Mouse (Mus musculus): Measurements from ENCODE around the gene Sipa1l1. TPM values are rescaled to one million over a fixed set of nuclear protein-coding genes. Genes with fewer than 3 reads are reported as not detected.

Sipa1l1 gene
- total and polyA plus RNA-seq, 2 experiments from 2014 or later: 8.2 to 22.9 TPM

- no peak for TF ChIP-seq CTCF (IDR thresholded peaks at IDR 0.05; ENCODE audit: low read depth)
- ATAC-seq (no peak), DNase-seq (ENCODE audit: low spot score) (no peak)
- Histone ChIP-seq H3K4me3 (ENCODE audit: low read length) (no peak overlapping the region), H3K27me3 (ENCODE audit: insufficient read depth, low read length) (no peaks in the 10 kb centered on the region), H3K36me3 (ENCODE audit: insufficient read depth, low read length) (no peaks in the 10 kb centered on the region), H3K9me3 (ENCODE audit: low read length) (no peaks in the 10 kb centered on the region), H3K4me2 (ENCODE audit: low read depth, low read length) (no peak overlapping the region), H3K4me1 (ENCODE audit: insufficient read depth, low read length) (peaks cover 4% of the 10 kb centered on the region; the same call in 1 of the 2 replicates), H3K9ac (replicated peaks; ENCODE audit: low read length) (no peak overlapping the region), H3K27ac (no peak overlapping the region)
- 50% methylated on average over 5 of the region's 5 CpGs for WGBS
Measured at GRCm38 (mm10) chr12:82369402-82370160, 200.5 kb downstream of the Sipa1l1 start.

GRCm38 (mm10) chr12:82371266-82371665 lies 202.1 kb downstream of the Sipa1l1 start:
- Histone ChIP-seq H3K9me3 (ENCODE audit: low read length) (no peaks in the 10 kb centered on the region), H3K4me3 (ENCODE audit: low read length) (no peak overlapping the region), H3K4me1 (ENCODE audit: insufficient read depth, low read length) (peaks cover 4% of the 10 kb centered on the region; the same call in 1 of the 2 replicates), H3K36me3 (ENCODE audit: insufficient read depth, low read length) (no peaks in the 10 kb centered on the region), H3K27ac (no peak overlapping the region), H3K4me2 (ENCODE audit: low read depth, low read length) (no peak overlapping the region), H3K27me3 (ENCODE audit: insufficient read depth, low read length) (no peaks in the 10 kb centered on the region), H3K9ac (replicated peaks; ENCODE audit: low read length) (no peak overlapping the region)
- DNase-seq (ENCODE audit: low spot score) (no peak), ATAC-seq (no peak)
- WGBS: 79% methylated on average over 3 of the region's 3 CpGs
- no peak for TF ChIP-seq CTCF (IDR thresholded peaks at IDR 0.05; ENCODE audit: low read depth)

GRCm38 (mm10) chr12:82374020-82374419 lies 204.9 kb downstream of the Sipa1l1 start:
- Histone ChIP-seq H3K9me3 (ENCODE audit: low read length) (no peaks in the 10 kb centered on the region), H3K4me3 (ENCODE audit: low read length) (no peak overlapping the region), H3K27me3 (ENCODE audit: insufficient read depth, low read length) (no peaks in the 10 kb centered on the region), H3K4me1 (ENCODE audit: insufficient read depth, low read length) (no peaks in the 10 kb centered on the region), H3K4me2 (ENCODE audit: low read depth, low read length) (no peak overlapping the region), H3K9ac (replicated peaks; ENCODE audit: low read length) (no peak overlapping the region), H3K36me3 (ENCODE audit: insufficient read depth, low read length) (no peaks in the 10 kb centered on the region), H3K27ac (peak overlapping the region; percentile 51; the same call in 1 of the 2 replicates)
- TF ChIP-seq CTCF (IDR thresholded peaks at IDR 0.05; ENCODE audit: low read depth): no peak
- DNase-seq (ENCODE audit: low spot score) (peak; percentile 53), ATAC-seq (peak; percentile 70)

GRCm38 (mm10) chr12:82382932-82383331 lies 213.8 kb downstream of the Sipa1l1 start:
- DNase-seq (ENCODE audit: low spot score): no peak
- H3K27me3 ChIP-seq (ENCODE audit: insufficient read depth, low read length): no peaks in the 10 kb centered on the region
- H3K9me3 ChIP-seq (ENCODE audit: low read length): no peaks in the 10 kb centered on the region
- no peak for ATAC-seq
- H3K36me3 ChIP-seq (ENCODE audit: insufficient read depth, low read length): no peaks in the 10 kb centered on the region; the same call in 1 of the 2 replicates
- H3K27ac ChIP-seq: no peak overlapping the region
- no peaks in the 10 kb centered on the region for H3K4me1 ChIP-seq (ENCODE audit: insufficient read depth, low read length)
- no peak overlapping the region for H3K4me2 ChIP-seq (ENCODE audit: low read depth, low read length)
- no peak for TF ChIP-seq CTCF (IDR thresholded peaks at IDR 0.05; ENCODE audit: low read depth)
- H3K4me3 ChIP-seq (ENCODE audit: low read length): no peak overlapping the region
- H3K9ac ChIP-seq (replicated peaks; ENCODE audit: low read length): no peak overlapping the region
- 83% methylated on average over 3 of the region's 3 CpGs for WGBS

GRCm38 (mm10) chr12:82384719-82385118 lies 215.6 kb downstream of the Sipa1l1 start:
- Histone ChIP-seq H3K27ac (no peak overlapping the region), H3K9ac (replicated peaks; ENCODE audit: low read length) (no peak overlapping the region), H3K27me3 (ENCODE audit: insufficient read depth, low read length) (no peaks in the 10 kb centered on the region), H3K9me3 (ENCODE audit: low read length) (no peaks in the 10 kb centered on the region), H3K4me3 (ENCODE audit: low read length) (no peak overlapping the region), H3K4me1 (ENCODE audit: insufficient read depth, low read length) (no peaks in the 10 kb centered on the region), H3K4me2 (ENCODE audit: low read depth, low read length) (no peak overlapping the region), H3K36me3 (ENCODE audit: insufficient read depth, low read length) (no peaks in the 10 kb centered on the region; the same call in 1 of the 2 replicates)
- peak; percentile 46 for DNase-seq (ENCODE audit: low spot score)
- TF ChIP-seq CTCF (IDR thresholded peaks at IDR 0.05; ENCODE audit: low read depth): no peak
- 49% methylated on average over 8 of the region's 8 CpGs for WGBS
- no peak for ATAC-seq

GRCm38 (mm10) chr12:82387042-82387441 lies 217.9 kb downstream of the Sipa1l1 start:
- WGBS: 57% methylated on average over 3 of the region's 3 CpGs

GRCm38 (mm10) chr12:82387647-82388046 lies 218.5 kb downstream of the Sipa1l1 start:
- 92% methylated on average over 3 of the region's 3 CpGs for WGBS
- ATAC-seq (no peak), DNase-seq (ENCODE audit: low spot score) (no peak)
- H3K36me3 ChIP-seq (ENCODE audit: insufficient read depth, low read length): no peaks in the 10 kb centered on the region; the same call in 1 of the 2 replicates
- H3K9me3 ChIP-seq (ENCODE audit: low read length): no peaks in the 10 kb centered on the region
- TF ChIP-seq CTCF (IDR thresholded peaks at IDR 0.05; ENCODE audit: low read depth): no peak
- no peak overlapping the region for H3K9ac ChIP-seq (replicated peaks; ENCODE audit: low read length)
- H3K27ac ChIP-seq: no peak overlapping the region
- no peak overlapping the region for H3K4me3 ChIP-seq (ENCODE audit: low read length)
- no peaks in the 10 kb centered on the region for H3K4me1 ChIP-seq (ENCODE audit: insufficient read depth, low read length)
- H3K27me3 ChIP-seq (ENCODE audit: insufficient read depth, low read length): no peaks in the 10 kb centered on the region
- no peak overlapping the region for H3K4me2 ChIP-seq (ENCODE audit: low read depth, low read length)

More at GRCm38 (mm10) chr12:82387042-82387441, 217.9 kb downstream of the Sipa1l1 start:
- no peak overlapping the region for H3K4me2 ChIP-seq (ENCODE audit: low read depth, low read length)
- DNase-seq (ENCODE audit: low spot score) (no peak), ATAC-seq (no peak)
- H3K27me3 ChIP-seq (ENCODE audit: insufficient read depth, low read length): no peaks in the 10 kb centered on the region
- no peak overlapping the region for H3K4me3 ChIP-seq (ENCODE audit: low read length)
- no peak for TF ChIP-seq CTCF (IDR thresholded peaks at IDR 0.05; ENCODE audit: low read depth)
- H3K36me3 ChIP-seq (ENCODE audit: insufficient read depth, low read length): no peaks in the 10 kb centered on the region; the same call in 1 of the 2 replicates
- H3K4me1 ChIP-seq (ENCODE audit: insufficient read depth, low read length): no peaks in the 10 kb centered on the region
- no peak overlapping the region for H3K9ac ChIP-seq (replicated peaks; ENCODE audit: low read length)
- H3K9me3 ChIP-seq (ENCODE audit: low read length): no peaks in the 10 kb centered on the region
- no peak overlapping the region for H3K27ac ChIP-seq

All from hindbrain, postnatal 0 days (tissue).